Mouse (Mus musculus) CH12.LX (cell line): ENCODE data around the gene Stam. TPM values are rescaled to one million over a fixed set of nuclear protein-coding genes. Genes with fewer than 3 reads are reported as not detected.
A peak's percentile ranks its signal among the peaks of the same experiment; 100 is the strongest.

ENCODE experiments used
- DNase-seq: peaks from one replicate; pipeline ENCODE4 v3.0.0-alpha.2; 2013; ENCODE audit errors: extremely low read depth
- H3K27ac ChIP-seq: 2 replicates; pipeline ENCODE4 v1.5.1; 2012; ENCODE audit warnings: low read depth, mild to moderate bottlenecking, control low read depth, moderate library complexity; ENCODE audit not compliant: insufficient read depth
- H3K27me3 ChIP-seq: replicated peaks from 2 replicates; pipeline ENCODE3; 2012; ENCODE audit warnings: inconsistent platforms
- H3K36me3 ChIP-seq, 2 experiments: replicated peaks in 1 of 2; 2 replicates each; pipeline versions ENCODE3 to v1.6.1; 2012; ENCODE audit warnings: inconsistent platforms in 1 of 2, low read length in 1 of 2, mild to moderate bottlenecking in 1 of 2, mixed read lengths in 1 of 2, moderate library complexity in 1 of 2; ENCODE audit not compliant: control insufficient read depth in 1 of 2, insufficient read depth in 1 of 2
- H3K4me1 ChIP-seq, 2 experiments: 2 replicates each; pipeline ENCODE4 v1.6.1; 2012; ENCODE audit warnings: inconsistent platforms in 1 of 2, moderate library complexity in 1 of 2; ENCODE audit not compliant: insufficient read depth in 2 of 2, control insufficient read depth in 1 of 2
- H3K4me2 ChIP-seq: 2 replicates; pipeline ENCODE4 v1.6.1; 2012; ENCODE audit warnings: low read depth, mild to moderate bottlenecking, control low read depth; ENCODE audit not compliant: poor library complexity, insufficient read depth, severe bottlenecking
- H3K4me3 ChIP-seq, 3 experiments: fragments of 150-350 bp in 1 of 3; sonication (generic) in 1 of 3; replicated peaks in 1 of 3; 2 replicates each; pipeline versions ENCODE3 to v1.5.1; 2011 to 2012; ENCODE audit warnings: low read depth in 2 of 3, low read length in 2 of 3, mild to moderate bottlenecking in 2 of 3, moderate library complexity in 2 of 3, control low read depth in 1 of 3, improper control_type of control experiment in 1 of 3, inconsistent platforms in 1 of 3, mixed read lengths in 1 of 3; ENCODE audit not compliant: poor library complexity in 1 of 3
- H3K79me2 ChIP-seq: replicated peaks from 2 replicates; pipeline ENCODE4 v1.6.1; 2012; ENCODE audit warnings: mild to moderate bottlenecking, moderate library complexity; ENCODE audit not compliant: control insufficient read depth, poor library complexity, insufficient read depth, severe bottlenecking; ENCODE audit errors: extremely low read depth
- H3K9ac ChIP-seq: 2 replicates; pipeline ENCODE4 v1.6.1; 2012; ENCODE audit warnings: low read depth, mild to moderate bottlenecking, control low read depth, moderate library complexity; ENCODE audit not compliant: insufficient read depth
- H3K9me3 ChIP-seq: replicated peaks from 2 replicates; pipeline ENCODE3; 2012; ENCODE audit warnings: low read length, inconsistent platforms, mixed read lengths
- CHD1 ChIP-seq: IDR thresholded peaks from 2 replicates; pipeline ENCODE4 v1.6.1; 2012; ENCODE audit warnings: low read depth, low read length, improper control_type of control experiment, inconsistent platforms
- CHD2 ChIP-seq: IDR thresholded peaks from 2 replicates; pipeline ENCODE4 v1.6.1; 2011; ENCODE audit warnings: low read length, improper control_type of control experiment
- CTCF ChIP-seq, 2 experiments: IDR thresholded peaks in 1 of 2; conservative IDR thresholded peaks in 1 of 2; 2 replicates each; pipeline ENCODE4 v1.5.1; 2011 to 2012; ENCODE audit warnings: low read depth in 2 of 2, low read length in 2 of 2, improper control_type of control experiment in 1 of 2, inconsistent platforms in 1 of 2, mild to moderate bottlenecking in 1 of 2, moderate library complexity in 1 of 2
- E2F4 ChIP-seq: IDR thresholded peaks from 2 replicates; pipeline ENCODE4 v1.6.1; 2011; ENCODE audit warnings: low read depth, low read length, improper control_type of control experiment; ENCODE audit not compliant: insufficient replicate concordance
- ELF1 ChIP-seq: IDR thresholded peaks from 2 replicates; pipeline ENCODE4 v1.6.1; 2014; ENCODE audit warnings: low read depth, mild to moderate bottlenecking, inconsistent platforms, low read length, improper control_type of control experiment
- EP300 ChIP-seq: IDR thresholded peaks from 2 replicates; pipeline ENCODE4 v1.6.1; 2011; ENCODE audit warnings: low read length, improper control_type of control experiment
- ETS1 ChIP-seq: conservative IDR thresholded peaks from 2 replicates; pipeline ENCODE4 v1.6.1; 2012; ENCODE audit warnings: low read depth, mild to moderate bottlenecking, inconsistent platforms, low read length, improper control_type of control experiment, moderate library complexity
- GABPA ChIP-seq: IDR thresholded peaks from 2 replicates; pipeline ENCODE4 v1.6.1; 2012; ENCODE audit warnings: low read depth, low read length, improper control_type of control experiment, inconsistent platforms; ENCODE audit not compliant: insufficient replicate concordance
- HCFC1 ChIP-seq: IDR thresholded peaks from 2 replicates; pipeline ENCODE4 v1.6.1; 2012; ENCODE audit warnings: low read depth, mild to moderate bottlenecking, inconsistent platforms, low read length, improper control_type of control experiment
- IRF4 ChIP-seq: IDR thresholded peaks from 2 replicates; pipeline ENCODE4 v1.6.1; 2014; ENCODE audit warnings: low read depth, mild to moderate bottlenecking, inconsistent platforms, low read length, improper control_type of control experiment
- JUN ChIP-seq: IDR thresholded peaks from 2 replicates; pipeline ENCODE4 v1.6.1; 2011; ENCODE audit warnings: low read depth, mild to moderate bottlenecking, low read length, improper control_type of control experiment, moderate library complexity; ENCODE audit not compliant: insufficient read depth
- KAT2A ChIP-seq: IDR thresholded peaks from 2 replicates; pipeline ENCODE4 v1.6.1; 2012; ENCODE audit warnings: low read length, improper control_type of control experiment, inconsistent platforms; ENCODE audit not compliant: insufficient replicate concordance
- MAX ChIP-seq: IDR thresholded peaks from 2 replicates; pipeline ENCODE4 v1.6.1; 2011; ENCODE audit warnings: low read length, improper control_type of control experiment
- MAZ ChIP-seq: IDR thresholded peaks from 2 replicates; pipeline ENCODE4 v1.6.1; 2012; ENCODE audit warnings: low read depth, mild to moderate bottlenecking, inconsistent platforms, low read length, improper control_type of control experiment, moderate library complexity
- MEF2A ChIP-seq: IDR thresholded peaks from 2 replicates; pipeline ENCODE4 v1.6.1; 2014; ENCODE audit warnings: low read depth, mild to moderate bottlenecking, inconsistent platforms, low read length, improper control_type of control experiment, borderline replicate concordance
- MXI1 ChIP-seq: IDR thresholded peaks from 2 replicates; pipeline ENCODE4 v1.6.1; 2011; ENCODE audit warnings: mild to moderate bottlenecking, low read depth, low read length, improper control_type of control experiment
- MYC ChIP-seq: IDR thresholded peaks from 2 replicates; pipeline ENCODE4 v1.6.1; 2011; ENCODE audit warnings: low read depth, mild to moderate bottlenecking, improper control_type of control experiment, low read length
- NELFE ChIP-seq: IDR thresholded peaks from 2 replicates; pipeline ENCODE4 v1.6.1; 2011; ENCODE audit warnings: low read depth, low read length, improper control_type of control experiment
- NRF1 ChIP-seq: IDR thresholded peaks from 2 replicates; pipeline ENCODE4 v1.6.1; 2014; ENCODE audit warnings: low read depth, mild to moderate bottlenecking, inconsistent platforms, low read length, improper control_type of control experiment, moderate library complexity
- PAX5 ChIP-seq: IDR thresholded peaks from 2 replicates; pipeline ENCODE4 v1.6.1; 2012; ENCODE audit warnings: low read length, inconsistent platforms, mixed read lengths
- POLR2AphosphoS2 ChIP-seq: IDR thresholded peaks from 2 replicates; pipeline ENCODE4 v1.6.1; 2011; ENCODE audit warnings: low read depth, low read length, improper control_type of control experiment
- RAD21 ChIP-seq: IDR thresholded peaks from 2 replicates; pipeline ENCODE4 v1.6.1; 2011; ENCODE audit warnings: low read depth, mild to moderate bottlenecking, low read length, improper control_type of control experiment, moderate library complexity
- RCOR1 ChIP-seq: conservative IDR thresholded peaks from 2 replicates; pipeline ENCODE4 v1.6.1; 2012; ENCODE audit warnings: low read depth, mild to moderate bottlenecking, inconsistent platforms, low read length, improper control_type of control experiment
- SIN3A ChIP-seq: IDR thresholded peaks from 2 replicates; pipeline ENCODE4 v1.6.1; 2012; ENCODE audit warnings: low read length, improper control_type of control experiment, inconsistent platforms
- SMC3 ChIP-seq: IDR thresholded peaks from 2 replicates; pipeline ENCODE4 v1.6.1; 2011; ENCODE audit warnings: low read depth, low read length, improper control_type of control experiment
- TBP ChIP-seq: conservative IDR thresholded peaks from 2 replicates; pipeline ENCODE4 v1.6.1; 2011; ENCODE audit warnings: low read depth, low read length, improper control_type of control experiment
- TCF12 ChIP-seq: IDR thresholded peaks from 2 replicates; pipeline ENCODE4 v1.6.1; 2014; ENCODE audit warnings: low read depth, mild to moderate bottlenecking, inconsistent platforms, low read length, improper control_type of control experiment
- UBTF ChIP-seq: IDR thresholded peaks from 2 replicates; pipeline ENCODE4 v1.6.1; 2012; ENCODE audit warnings: low read depth, mild to moderate bottlenecking, inconsistent platforms, low read length, improper control_type of control experiment, moderate library complexity
- USF1 ChIP-seq: IDR thresholded peaks from 2 replicates; pipeline ENCODE4 v1.6.1; 2014; ENCODE audit warnings: low read depth, mild to moderate bottlenecking, inconsistent platforms, low read length, improper control_type of control experiment
- USF2 ChIP-seq: conservative IDR thresholded peaks from 2 replicates; pipeline ENCODE4 v1.6.1; 2011; ENCODE audit warnings: low read depth, low read length, improper control_type of control experiment
- ZC3H11A ChIP-seq: IDR thresholded peaks from 2 replicates; pipeline ENCODE4 v1.6.1; 2012; ENCODE audit warnings: low read depth, mild to moderate bottlenecking, inconsistent platforms, low read length, improper control_type of control experiment
- ZKSCAN1 ChIP-seq: IDR thresholded peaks from 2 replicates; pipeline ENCODE4 v1.6.1; 2012; ENCODE audit warnings: low read depth, inconsistent platforms, low read length, improper control_type of control experiment, borderline replicate concordance
- ZMIZ1 ChIP-seq: IDR thresholded peaks from 2 replicates; pipeline ENCODE4 v1.6.1; 2012; ENCODE audit warnings: low read depth, mild to moderate bottlenecking, inconsistent platforms, low read length, improper control_type of control experiment
- ZNF384 ChIP-seq: IDR thresholded peaks from 2 replicates; pipeline ENCODE4 v1.6.1; 2012; ENCODE audit warnings: low read depth, low read length, improper control_type of control experiment, inconsistent platforms
- dilution Hi-C: fragments of 300-500 bp; cut with MboI; formaldehyde crosslinking; loops from 2 replicates; pipeline ENCODE4 v1.14.3; 2020; ENCODE audit warnings: low sequenced_read_pairs; ENCODE audit not compliant: extremely low pct_unique_long_range_greater_than_20kb, extremely low pct_ligation_motif_present
- in situ Hi-C: fragments of 300-500 bp; cut with MboI; formaldehyde crosslinking; loops from 3 replicates; pipeline ENCODE4 v1.14.3; 2019; ENCODE audit warnings: low sequenced_read_pairs, low pct_ligation_motif_present, low pct_unique_long_range_greater_than_20kb, mixed read lengths
- polyA plus RNA-seq: library from polyadenylated mRNA; unstranded; fragments of >175 nt; gene quantifications from 2 replicates; pipeline ENCODE4 v1.2.1, GENCODE M21; 2012; ENCODE audit warnings: low read depth; ENCODE audit not compliant: insufficient read length
- total RNA-seq, 2 experiments: library from RNA; depleted of rRNA; stranded (reverse); fragments of 300-350 nt in 1 of 2; fragments of >200 nt in 1 of 2; gene quantifications; 2 replicates each; pipeline ENCODE4 v1.2.3; 2012 to 2014

Gene Stam
- total and polyA plus RNA-seq, 3 experiments, result 13.5 to 21.4 (median 15.1) TPM

DNA sequence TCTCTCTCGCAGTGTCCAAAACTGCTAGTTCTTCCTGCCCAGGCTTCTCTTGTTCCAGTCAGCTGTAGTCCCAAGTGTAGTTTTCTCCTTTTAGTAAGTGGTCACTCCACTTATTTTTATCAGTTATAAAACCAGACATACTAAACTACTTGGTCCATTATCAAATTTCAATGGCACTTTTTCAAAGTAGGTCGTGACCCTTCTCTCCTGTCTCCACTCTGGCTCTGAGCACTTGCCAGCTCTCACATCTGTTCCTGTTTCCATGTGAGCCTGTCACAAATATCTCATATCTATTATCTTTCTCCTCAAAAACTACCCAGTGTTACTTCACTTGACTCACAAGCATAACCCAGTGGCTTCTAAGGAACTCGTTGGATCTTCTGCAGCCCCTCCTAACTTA lies 71.4 kb downstream of the Stam start:
- peaks cover 31 to 68% of the 10 kb centered on the region in 2 experiments for H3K36me3 ChIP-seq

DNA sequence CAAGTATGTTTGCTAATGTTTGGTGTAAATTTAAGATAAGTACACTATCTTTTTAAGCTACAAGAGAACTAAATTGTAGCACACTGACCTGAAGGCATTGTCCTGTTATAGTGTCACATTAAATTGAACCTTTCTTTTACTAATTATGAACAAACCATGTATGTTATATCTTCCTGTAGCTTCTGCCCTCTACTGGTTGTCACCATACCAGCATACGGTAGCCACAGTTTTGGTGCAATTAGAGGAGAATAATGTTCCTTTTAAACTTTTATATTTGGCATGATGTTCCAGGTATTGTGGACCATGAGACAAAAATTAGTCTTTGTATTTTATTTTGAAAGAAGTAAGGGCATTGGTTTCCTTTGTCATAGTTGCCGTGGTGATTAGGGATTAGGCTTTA lies 73.0 kb downstream of the Stam start:
- TF ChIP-seq TCF12 (no peak), SMC3 (peak; percentile 59), CTCF (conservative IDR thresholded peaks at IDR 0.05 in 1 of 2, IDR thresholded peaks at IDR 0.05 in 1 of 2; ENCODE audit: low read depth in 2 of 2, low read length in 2 of 2) (peak in 1 of 2 experiments; percentile 60; a peak in 2 of 4 replicates), HCFC1 (no peak), KAT2A (no peak), CHD1 (no peak), ZMIZ1 (no peak), USF1 (no peak), E2F4 (no peak), GABPA (no peak), MEF2A (no peak), MAX (no peak), MXI1 (no peak), EP300 (no peak), MAZ (no peak), JUN (no peak), RAD21 (peak; percentile 42), NELFE (no peak), ZC3H11A (no peak), ZNF384 (no peak), USF2 (no peak), MYC (no peak), IRF4 (no peak), PAX5 (no peak), SIN3A (no peak), POLR2AphosphoS2 (no peak)
- H3K79me2 ChIP-seq, result no peaks in the 10 kb centered on the region
- in situ Hi-C loops (no loop called here), dilution Hi-C loops (no loop called here)
- H3K4me3 ChIP-seq, result no peak overlapping the region
- no peaks in the 10 kb centered on the region for H3K27me3 ChIP-seq
- peaks cover 21 to 62% of the 10 kb centered on the region in 2 experiments for H3K36me3 ChIP-seq
- no peak overlapping the region for H3K4me2 ChIP-seq
- no peaks in the 10 kb centered on the region for H3K4me1 ChIP-seq
- DNase-seq, result peak; percentile 21
- H3K9me3 ChIP-seq, result no peaks in the 10 kb centered on the region
- H3K27ac ChIP-seq, result no peak overlapping the region
- H3K9ac ChIP-seq, result no peak overlapping the region

More for the DNA sequence above, 71.4 kb downstream of the Stam start:
- H3K79me2 ChIP-seq, result no peaks in the 10 kb centered on the region
- TF ChIP-seq USF1, result no peak
- no peak for TF ChIP-seq ZKSCAN1
- TF ChIP-seq CTCF (conservative IDR thresholded peaks at IDR 0.05 in 1 of 2, IDR thresholded peaks at IDR 0.05 in 1 of 2; ENCODE audit: low read depth in 2 of 2, low read length in 2 of 2), result no peak
- TF ChIP-seq RCOR1, result no peak
- no peak for TF ChIP-seq CHD2
- no peak for TF ChIP-seq RAD21
- TF ChIP-seq ZNF384, result no peak
- TF ChIP-seq SMC3, result no peak
- no peak for TF ChIP-seq NRF1
- no peak for TF ChIP-seq MAZ
- TF ChIP-seq MAX, result no peak
- TF ChIP-seq POLR2AphosphoS2, result no peak
- no peak for TF ChIP-seq TBP
- no peak for TF ChIP-seq ETS1
- no peak for TF ChIP-seq JUN
- no peak for TF ChIP-seq UBTF
- TF ChIP-seq ZC3H11A, result no peak
- no peak for TF ChIP-seq MXI1
- TF ChIP-seq ELF1, result no peak
- in situ Hi-C loops (no loop called here), dilution Hi-C loops (no loop called here)
- H3K9me3 ChIP-seq, result no peaks in the 10 kb centered on the region
- DNase-seq, result no peak
- H3K27ac ChIP-seq, result no peak overlapping the region
- no peaks in the 10 kb centered on the region for H3K4me1 ChIP-seq
- H3K4me2 ChIP-seq, result no peak overlapping the region
- no peak overlapping the region for H3K9ac ChIP-seq
- no peaks in the 10 kb centered on the region for H3K27me3 ChIP-seq
- H3K4me3 ChIP-seq, result no peak overlapping the region
